Mouse (Mus musculus) liver, adult 2 months (tissue): ENCODE measurements at regions not wholly inside any gene's neighbourhood (a gene's known extent, or its start where the extent isn't known, plus 50 kb on each side); places are given as distances from the start of the nearest gene placed in this dataset.

Experiments
- CTCF ChIP-seq: fragments of 200-500 bp; IDR thresholded peaks from 2 replicates; pipeline ENCODE4 v1.5.1; 2011; ENCODE audit warnings: low read depth, low read length, control low read depth
- POLR2A ChIP-seq: fragments of 200-500 bp; IDR thresholded peaks from 2 replicates; pipeline ENCODE4 v1.6.1; 2011; ENCODE audit warnings: low read length, control low read depth; ENCODE audit not compliant: insufficient read depth; ENCODE audit errors: extremely low read depth

GRCm38 (mm10) chr17:82824619-82825018 is 390.5 kb upstream of the Pkdcc start:
- no peak for TF ChIP-seq POLR2A
- no peak for TF ChIP-seq CTCF
